Mouse (Mus musculus): Measurements from ENCODE around the gene Cit.

Gene Cit

GRCm38 (mm10) chr5:116021552-116021951, 176.5 kb downstream of the Cit start:
- CTCF ChIA-PET = interaction anchor here in 2 of 4 experiments (0.5 to 1.0 kb wide), 5 partner anchors 10 to 391 kb away, joined by 3 to 7 read pairs (median 4); no protein-coding TSS in a partner anchor
- POLR2A ChIA-PET = interaction anchor here in 2 of 4 experiments (0.5 to 3.9 kb wide), 8 partner anchors 9 to 180 kb away, joined by 3 to 35 read pairs (median 5); no protein-coding TSS in a partner anchor

GRCm38 (mm10) chr5:116022131-116022530, 177.1 kb downstream of the Cit start:
- ChIA-PET CTCF (interaction anchor here in 2 of 4 experiments (0.5 to 1.0 kb wide), 3 partner anchors 169 to 390 kb away, joined by 3 to 4 read pairs (median 4); no protein-coding TSS in a partner anchor), POLR2A (interaction anchor here in 2 of 4 experiments (0.5 to 3.9 kb wide), 11 partner anchors 9 to 181 kb away, joined by 3 to 35 read pairs (median 5); no protein-coding TSS in a partner anchor)

GRCm38 (mm10) chr5:116022658-116023200, 177.7 kb downstream of the Cit start:
- ChIA-PET CTCF (interaction anchor here in 2 of 4 experiments (0.7 to 2.6 kb wide), 4 partner anchors 16 to 1318 kb away, joined by 3 to 20 read pairs (median 4); no protein-coding TSS in a partner anchor), POLR2A (interaction anchor here in 3 of 4 experiments (0.6 to 3.9 kb wide), 22 partner anchors 9 to 400 kb away, joined by 3 to 35 read pairs (median 4); partner anchors contain the start of gene Hspb8 (in 1 of the 3))

GRCm38 (mm10) chr5:116023251-116023661, 178.2 kb downstream of the Cit start:
- ChIA-PET POLR2A (interaction anchor here (0.6 to 3.9 kb wide), 28 partner anchors 8 to 534 kb away, joined by 3 to 35 read pairs (median 4); partner anchors contain the start of gene Hspb8 (in 1 of the 4)), CTCF (interaction anchor here in 3 of 4 experiments (0.6 to 2.6 kb wide), 7 partner anchors 17 to 1355 kb away, joined by 3 to 20 read pairs (median 5); partner anchors contain the start of gene Cit (in 1 of the 3))

GRCm38 (mm10) chr5:116023821-116024284, 178.8 kb downstream of the Cit start:
- ChIA-PET POLR2A (interaction anchor here (0.6 to 3.9 kb wide), 37 partner anchors 8 to 534 kb away, joined by 3 to 35 read pairs (median 4); partner anchors contain the start of gene Hspb8 (in 1 of the 4)), CTCF (interaction anchor here (0.6 to 2.6 kb wide), 16 partner anchors 10 to 1355 kb away, joined by 3 to 20 read pairs (median 4); partner anchors contain the start of gene Cit (in 1 of the 4))

- ChIA-PET CTCF (interaction anchor here (0.6 to 2.6 kb wide), 15 partner anchors 9 to 873 kb away, joined by 3 to 20 read pairs (median 4); partner anchors contain the start of gene Cit (in 1 of the 4)), POLR2A (interaction anchor here (0.6 to 3.9 kb wide), 31 partner anchors 9 to 535 kb away, joined by 3 to 35 read pairs (median 4); partner anchors contain the start of genes Hspb8 (in 1 of the 4) and Rab35 (in 1 of the 4))
Measured at GRCm38 (mm10) chr5:116024327-116024739, 179.3 kb downstream of the Cit start, which contains the start of gene Prkab1. Gene Prkab1, minus strand, starts transcription at chr5:116024508.

- ChIA-PET POLR2A (interaction anchor here in 3 of 4 experiments (0.7 to 1.5 kb wide), 5 partner anchors 10 to 294 kb away, joined by 3 to 4 read pairs (median 3); no protein-coding TSS in a partner anchor), CTCF (interaction anchor here in 1 of 4 experiments (0.6 to 1.3 kb wide), 3 partner anchors 47 to 436 kb away, joined by 3 to 4 read pairs (median 3); no protein-coding TSS in a partner anchor)
Measured at GRCm38 (mm10) chr5:116026107-116026506, 181.0 kb downstream of the Cit start.

- ChIA-PET POLR2A (interaction anchor here in 3 of 4 experiments (0.7 to 1.5 kb wide), 7 partner anchors 10 to 294 kb away, joined by 3 to 6 read pairs (median 3); no protein-coding TSS in a partner anchor), CTCF (interaction anchor here in 2 of 4 experiments (0.6 to 1.3 kb wide), 4 partner anchors 48 to 294 kb away, joined by 3 to 5 read pairs (median 3); no protein-coding TSS in a partner anchor)
Measured at GRCm38 (mm10) chr5:116026561-116026960, 181.5 kb downstream of the Cit start.

- CTCF ChIA-PET = interaction anchor here in 2 of 4 experiments (0.5 to 1.1 kb wide), 3 partner anchors 8 to 293 kb away, joined by 4 read pairs; no protein-coding TSS in a partner anchor
- POLR2A ChIA-PET = interaction anchor here in 3 of 4 experiments (0.6 to 2.3 kb wide), 5 partner anchors 16 to 1460 kb away, joined by 4 to 7 read pairs (median 5); no protein-coding TSS in a partner anchor
Measured at GRCm38 (mm10) chr5:116029071-116029470, 184.0 kb downstream of the Cit start.

GRCm38 (mm10) chr5:116030566-116031189, 185.6 kb downstream of the Cit start:
- POLR2A ChIA-PET = interaction anchor here in 2 of 4 experiments (0.7 to 2.8 kb wide), 12 partner anchors 8 to 378 kb away, joined by 3 to 10 read pairs (median 4); no protein-coding TSS in a partner anchor
- CTCF ChIA-PET = interaction anchor here (0.5 to 1.8 kb wide), 22 partner anchors 9 to 1311 kb away, joined by 3 to 22 read pairs (median 4); no protein-coding TSS in a partner anchor

- POLR2A ChIA-PET = interaction anchor here in 1 of 4 experiments (0.7 to 2.8 kb wide), 7 partner anchors 8 to 82 kb away, joined by 3 to 10 read pairs (median 4); no protein-coding TSS in a partner anchor
- CTCF ChIA-PET = interaction anchor here (0.5 to 1.8 kb wide), 35 partner anchors 9 to 1947 kb away, joined by 3 to 22 read pairs (median 4); partner anchors contain the start of gene Tmem233 (in 1 of the 4)
Measured at GRCm38 (mm10) chr5:116031190-116031577, 186.1 kb downstream of the Cit start.

- POLR2A ChIA-PET = interaction anchor here in 3 of 4 experiments (0.5 to 1.5 kb wide), 5 partner anchors 11 to 18 kb away, joined by 3 to 6 read pairs (median 3); no protein-coding TSS in a partner anchor
- CTCF ChIA-PET = interaction anchor here in 2 of 4 experiments (0.6 to 0.8 kb wide), 4 partner anchors 70 to 453 kb away, joined by 4 to 7 read pairs (median 4); no protein-coding TSS in a partner anchor
Measured at GRCm38 (mm10) chr5:116036465-116036864, 191.4 kb downstream of the Cit start.

- ChIA-PET POLR2A (interaction anchor here in 3 of 4 experiments (0.7 to 1.5 kb wide), 5 partner anchors 14 to 300 kb away, joined by 3 read pairs; partner anchors contain the start of gene Prkab1 (in 1 of the 3)), CTCF (no interaction called here)
Measured at GRCm38 (mm10) chr5:116037731-116038130, 192.7 kb downstream of the Cit start.

GRCm38 (mm10) chr5:116039706-116040105, 194.6 kb downstream of the Cit start:
- CTCF ChIA-PET = interaction anchor here in 2 of 4 experiments (1.0 to 1.7 kb wide), 2 partner anchors 8 kb away, joined by 3 to 5 read pairs; no protein-coding TSS in a partner anchor
- POLR2A ChIA-PET = interaction anchor here in 2 of 4 experiments (0.7 to 2.4 kb wide), 6 partner anchors 8 to 258 kb away, joined by 3 to 10 read pairs (median 4); partner anchors contain the start of gene Prkab1 (in 1 of the 2)

GRCm38 (mm10) chr5:116042241-116042640, 197.2 kb downstream of the Cit start:
- ChIA-PET POLR2A (interaction anchor here in 1 of 4 experiments (1.1 kb wide), 1 partner anchor 11 kb away, joined by 4 read pairs; no protein-coding TSS in a partner anchor), CTCF (interaction anchor here in 1 of 4 experiments (0.7 kb wide), 1 partner anchor 1528 kb away, joined by 3 read pairs; no protein-coding TSS in a partner anchor)

- ChIA-PET POLR2A (no interaction called here), CTCF (interaction anchor here in 3 of 4 experiments (0.5 to 1.6 kb wide), 3 partner anchors 15 to 70 kb away, joined by 3 to 4 read pairs (median 3); no protein-coding TSS in a partner anchor)
Measured at GRCm38 (mm10) chr5:116045581-116045980, 200.5 kb downstream of the Cit start.

GRCm38 (mm10) chr5:116046246-116046645, 201.2 kb downstream of the Cit start:
- ChIA-PET CTCF (interaction anchor here in 3 of 4 experiments (0.5 to 1.0 kb wide), 3 partner anchors 14 to 42 kb away, joined by 3 to 4 read pairs (median 3); no protein-coding TSS in a partner anchor), POLR2A (interaction anchor here in 2 of 4 experiments (0.6 kb wide), 3 partner anchors 31 to 341 kb away, joined by 3 to 4 read pairs (median 3); no protein-coding TSS in a partner anchor)

Measured in embryonic stem cell, embryonic (primary cell).